Mouse (Mus musculus) embryonic fibroblast, embryonic 13.5 days (primary cell): ENCODE measurements around the gene Fmo2.

Experiments used
- CTCF ChIP-seq: IDR thresholded peaks from 2 replicates; pipeline ENCODE4 v1.5.1; 2011; ENCODE audit warnings: mild to moderate bottlenecking, control low read depth, low read length, moderate library complexity, borderline replicate concordance; ENCODE audit not compliant: insufficient read depth
- POLR2A ChIP-seq: IDR thresholded peaks from 2 replicates; pipeline ENCODE4 v1.6.1; 2011; ENCODE audit warnings: low read depth, mild to moderate bottlenecking, control low read depth, low read length, moderate library complexity

GRCm38 (mm10) chr1:162931310-162931875 is 32.9 kb upstream of the Fmo2 start:
- TF ChIP-seq POLR2A (no peak), CTCF (no peak)
